Mouse (Mus musculus): ENCODE measurements at regions not wholly inside any gene's neighbourhood (a gene's known extent, or its start where the extent isn't known, plus 50 kb on each side); places are given as distances from the start of the nearest gene placed in this dataset.

DNA sequence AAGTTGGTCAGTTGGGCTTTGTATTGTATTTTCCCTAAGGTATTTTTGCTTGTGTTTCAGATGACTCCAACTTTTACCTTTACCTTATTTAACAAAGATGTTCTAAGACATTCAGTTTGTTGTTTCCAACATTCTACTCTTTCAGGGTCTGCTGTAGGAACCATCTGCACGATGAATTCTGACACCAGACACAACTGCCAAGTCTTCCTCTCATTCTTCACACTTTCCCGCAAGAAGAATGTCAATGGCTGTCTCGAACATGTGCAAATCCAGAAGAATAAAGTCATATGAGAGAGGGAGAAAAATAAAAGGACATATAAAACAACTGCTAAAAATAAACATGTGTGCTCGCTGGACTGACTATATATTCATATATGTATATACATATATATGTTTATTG, 730.6 kb upstream of the B3galt2 start:
- TF ChIP-seq EP300 (IDR thresholded peaks at IDR 0.05; ENCODE audit: insufficient read depth, low read depth, low read length) (no peak), POLR2A (IDR thresholded peaks at IDR 0.05; ENCODE audit: insufficient read depth, low read depth, low read length) (no peak), CTCF (IDR thresholded peaks at IDR 0.05) (no peak)
- intact Hi-C loops (cut with DNase I): no loop called here
- 74% methylated on average over 4 of the region's 4 CpGs for WGBS

DNA sequence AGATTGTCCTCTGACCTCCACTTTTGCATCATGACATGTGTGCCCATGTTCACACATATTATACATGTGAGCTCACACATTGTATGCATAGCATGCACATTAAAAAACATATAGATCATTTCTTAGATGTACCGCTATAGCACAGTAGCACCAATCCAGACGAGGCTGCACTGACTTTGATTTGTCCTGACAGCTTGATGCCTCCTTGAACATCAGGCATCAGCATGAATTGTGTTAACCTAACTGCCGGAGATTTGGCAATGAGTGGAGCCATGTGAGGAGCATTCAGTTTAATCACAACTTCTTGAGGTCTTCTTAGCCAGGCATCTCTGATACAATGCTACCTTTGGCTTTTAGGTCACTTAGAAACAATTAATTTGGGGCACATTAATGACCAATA, 683.8 kb upstream of the B3galt2 start:
- no peak for DNase-seq
- H3K79me2 ChIP-seq (replicated peaks; ENCODE audit: control insufficient read depth, insufficient read depth, low read length): no peaks in the 10 kb centered on the region
- intact Hi-C loops (cut with DNase I): no loop called here
- H3K27ac ChIP-seq: no peak overlapping the region
- 79% methylated on average over 3 of the region's 3 CpGs for WGBS
- no peak for TF ChIP-seq EP300 (IDR thresholded peaks at IDR 0.05; ENCODE audit: insufficient read depth, low read depth, low read length)
- TF ChIP-seq POLR2A (IDR thresholded peaks at IDR 0.05; ENCODE audit: insufficient read depth, low read depth, low read length): no peak
- no peak for TF ChIP-seq CTCF (IDR thresholded peaks at IDR 0.05)
- no peaks in the 10 kb centered on the region for H3K4me1 ChIP-seq (ENCODE audit: control insufficient read depth, insufficient read depth, low read length)
- no peak overlapping the region for H3K9ac ChIP-seq (ENCODE audit: low read depth, low read length)
- H3K4me3 ChIP-seq: no peak overlapping the region
- H3K27me3 ChIP-seq (ENCODE audit: control insufficient read depth, insufficient read depth, low read length): no peaks in the 10 kb centered on the region
- H3K36me3 ChIP-seq (ENCODE audit: control insufficient read depth, insufficient read depth, low read length): no peaks in the 10 kb centered on the region

More for the DNA sequence above, 730.6 kb upstream of the B3galt2 start:
- no peak overlapping the region for H3K27ac ChIP-seq
- H3K79me2 ChIP-seq (replicated peaks; ENCODE audit: control insufficient read depth, insufficient read depth, low read length): no peaks in the 10 kb centered on the region
- no peak overlapping the region for H3K4me3 ChIP-seq
- DNase-seq: no peak
- no peaks in the 10 kb centered on the region for H3K27me3 ChIP-seq (ENCODE audit: control insufficient read depth, insufficient read depth, low read length)
- no peak overlapping the region for H3K9ac ChIP-seq (ENCODE audit: low read depth, low read length)
- H3K4me1 ChIP-seq (ENCODE audit: control insufficient read depth, insufficient read depth, low read length): no peaks in the 10 kb centered on the region
- H3K36me3 ChIP-seq (ENCODE audit: control insufficient read depth, insufficient read depth, low read length): no peaks in the 10 kb centered on the region

DNA sequence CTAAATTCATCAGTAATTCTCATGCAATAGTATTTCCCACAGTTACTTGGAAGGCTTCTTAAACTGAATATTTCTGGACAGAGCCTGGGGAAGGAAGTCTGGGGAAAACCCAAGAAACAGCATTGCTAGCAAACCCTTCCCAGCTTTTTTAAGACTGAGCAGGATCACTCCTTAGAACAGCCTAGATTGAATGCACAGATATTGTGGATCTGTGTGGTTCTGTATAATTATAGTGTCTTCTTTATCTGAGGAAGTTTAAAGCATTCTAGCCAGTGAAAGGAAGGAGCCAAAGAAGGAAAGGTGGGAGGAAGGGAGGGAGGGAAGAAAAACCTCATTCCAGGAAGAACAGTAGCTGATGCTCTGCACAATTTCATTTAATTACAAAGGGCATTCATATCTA, 669.0 kb upstream of the B3galt2 start:
- TF ChIP-seq EP300 (IDR thresholded peaks at IDR 0.05; ENCODE audit: insufficient read depth, low read depth, low read length) (no peak), CTCF (IDR thresholded peaks at IDR 0.05) (no peak)
- Histone ChIP-seq H3K79me2 (replicated peaks; ENCODE audit: control insufficient read depth, insufficient read depth, low read length) (no peaks in the 10 kb centered on the region), H3K27ac (no peak overlapping the region), H3K36me3 (ENCODE audit: control insufficient read depth, insufficient read depth, low read length) (no peaks in the 10 kb centered on the region), H3K9ac (ENCODE audit: low read depth, low read length) (no peak overlapping the region), H3K4me1 (ENCODE audit: control insufficient read depth, insufficient read depth, low read length) (no peaks in the 10 kb centered on the region), H3K4me3 (no peak overlapping the region), H3K27me3 (ENCODE audit: control insufficient read depth, insufficient read depth, low read length) (no peaks in the 10 kb centered on the region)
- intact Hi-C loops (cut with DNase I): no loop called here
- no peak for DNase-seq

DNA sequence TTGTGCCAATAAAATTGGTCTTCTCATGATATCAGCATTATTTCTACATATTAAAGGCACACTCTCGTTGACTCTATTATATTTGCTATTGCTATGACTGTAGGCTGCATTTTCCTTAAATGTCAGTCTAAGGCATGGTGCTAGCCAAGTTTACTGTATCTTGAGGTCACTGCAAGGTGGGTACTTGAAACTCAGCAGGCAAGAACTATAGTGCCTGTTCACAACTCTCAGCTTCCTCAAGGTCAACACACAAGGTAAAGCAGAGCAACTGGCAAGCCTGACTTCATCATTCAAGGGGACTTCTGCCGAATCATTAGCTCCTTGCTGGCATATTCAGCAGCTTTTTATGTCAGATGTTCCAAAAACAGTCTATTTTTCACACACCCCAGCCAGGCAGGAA, 667.1 kb upstream of the B3galt2 start:
- intact Hi-C loops (cut with DNase I): no loop called here
- Histone ChIP-seq H3K79me2 (replicated peaks; ENCODE audit: control insufficient read depth, insufficient read depth, low read length) (no peaks in the 10 kb centered on the region), H3K4me3 (no peak overlapping the region), H3K9ac (ENCODE audit: low read depth, low read length) (no peak overlapping the region), H3K4me1 (ENCODE audit: control insufficient read depth, insufficient read depth, low read length) (no peaks in the 10 kb centered on the region), H3K27ac (no peak overlapping the region), H3K36me3 (ENCODE audit: control insufficient read depth, insufficient read depth, low read length) (no peaks in the 10 kb centered on the region), H3K27me3 (ENCODE audit: control insufficient read depth, insufficient read depth, low read length) (no peaks in the 10 kb centered on the region)
- WGBS: 40% methylated on average over 2 of the region's 2 CpGs
- DNase-seq: no peak
- TF ChIP-seq CTCF (IDR thresholded peaks at IDR 0.05) (no peak), POLR2A (IDR thresholded peaks at IDR 0.05; ENCODE audit: insufficient read depth, low read depth, low read length) (no peak), EP300 (IDR thresholded peaks at IDR 0.05; ENCODE audit: insufficient read depth, low read depth, low read length) (no peak)

DNA sequence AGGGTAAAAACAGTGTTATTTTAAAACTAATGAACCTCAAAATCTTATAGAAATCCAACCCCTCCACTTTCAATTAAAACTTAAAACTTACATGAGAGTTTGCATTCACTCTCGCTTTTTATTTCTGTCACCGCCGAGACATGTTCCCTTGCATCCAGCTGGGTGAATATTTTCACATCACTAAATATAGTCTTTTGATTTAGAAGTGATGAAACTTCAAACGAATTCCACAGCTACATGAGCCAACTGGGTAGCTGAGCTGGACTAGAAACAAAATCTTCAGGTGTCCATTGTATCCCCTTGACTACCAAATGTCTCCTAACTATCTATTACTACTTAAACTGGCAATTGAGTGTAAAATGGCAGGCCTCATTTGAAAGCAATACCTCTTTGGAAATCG, 657.5 kb upstream of the B3galt2 start:
- 53% methylated on average over 5 of the region's 5 CpGs for WGBS
- Histone ChIP-seq H3K79me2 (replicated peaks; ENCODE audit: control insufficient read depth, insufficient read depth, low read length) (no peaks in the 10 kb centered on the region), H3K9ac (ENCODE audit: low read depth, low read length) (no peak overlapping the region), H3K4me3 (no peak overlapping the region), H3K4me1 (ENCODE audit: control insufficient read depth, insufficient read depth, low read length) (no peaks in the 10 kb centered on the region), H3K27ac (no peak overlapping the region), H3K27me3 (ENCODE audit: control insufficient read depth, insufficient read depth, low read length) (no peaks in the 10 kb centered on the region), H3K36me3 (ENCODE audit: control insufficient read depth, insufficient read depth, low read length) (no peaks in the 10 kb centered on the region; the same call in 1 of the 2 replicates)
- intact Hi-C loops (cut with DNase I): no loop called here
- DNase-seq: no peak
- TF ChIP-seq EP300 (IDR thresholded peaks at IDR 0.05; ENCODE audit: insufficient read depth, low read depth, low read length): no peak
- TF ChIP-seq CTCF (IDR thresholded peaks at IDR 0.05): no peak
- TF ChIP-seq POLR2A (IDR thresholded peaks at IDR 0.05; ENCODE audit: insufficient read depth, low read depth, low read length): no peak

DNA sequence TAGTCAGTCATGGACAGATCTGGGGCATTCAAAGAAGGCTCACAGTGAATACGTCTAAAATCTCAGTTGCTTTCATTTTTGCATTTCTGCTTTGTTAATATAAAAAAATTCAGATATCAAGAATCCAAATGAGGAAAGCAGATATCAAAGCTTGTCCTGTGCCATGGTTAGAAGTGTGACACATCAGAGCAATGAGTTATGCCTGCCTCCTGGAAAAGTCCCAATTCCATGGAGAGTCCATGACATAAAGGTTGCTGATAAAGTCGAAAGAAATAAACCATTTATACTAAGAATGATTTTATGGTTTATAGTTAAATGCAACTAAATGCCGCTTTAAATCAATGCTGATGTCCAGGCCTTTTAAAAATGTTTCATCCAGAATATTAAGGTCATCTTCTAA, 656.8 kb upstream of the B3galt2 start:
- Histone ChIP-seq H3K27ac (no peak overlapping the region), H3K36me3 (ENCODE audit: control insufficient read depth, insufficient read depth, low read length) (no peaks in the 10 kb centered on the region; the same call in 1 of the 2 replicates), H3K9ac (ENCODE audit: low read depth, low read length) (no peak overlapping the region), H3K4me1 (ENCODE audit: control insufficient read depth, insufficient read depth, low read length) (no peaks in the 10 kb centered on the region), H3K4me3 (no peak overlapping the region), H3K79me2 (replicated peaks; ENCODE audit: control insufficient read depth, insufficient read depth, low read length) (no peaks in the 10 kb centered on the region), H3K27me3 (ENCODE audit: control insufficient read depth, insufficient read depth, low read length) (no peaks in the 10 kb centered on the region)
- TF ChIP-seq POLR2A (IDR thresholded peaks at IDR 0.05; ENCODE audit: insufficient read depth, low read depth, low read length): no peak
- no peak for TF ChIP-seq EP300 (IDR thresholded peaks at IDR 0.05; ENCODE audit: insufficient read depth, low read depth, low read length)
- no peak for TF ChIP-seq CTCF (IDR thresholded peaks at IDR 0.05)
- intact Hi-C loops (cut with DNase I): no loop called here
- DNase-seq: no peak
- WGBS: 55% methylated on average over 3 of the region's 3 CpGs
